Mouse (Mus musculus) gastrocnemius, postnatal 4 days (tissue): ENCODE results near the gene Mcm10. TPM values are rescaled to one million over a fixed set of nuclear protein-coding genes. Genes with fewer than 3 reads are reported as not detected.
"Not testable (repeated sequence)": the region's sequence is repeated elsewhere in the genome, so short reads cannot be mapped to it uniquely, and the experiment has no call there.

Source experiments
- DNase-seq, 2 experiments: peaks; one replicate each; pipeline ENCODE4 v3.0.0; 2021 to 2022; ENCODE audit warnings: low spot score in 2 of 2, mixed read lengths in 2 of 2
- total RNA-seq, 2 experiments: library from RNA; stranded (reverse); gene quantifications; 2 replicates each; pipeline ENCODE4 v1.2.3; 2021

The Mcm10 gene
- total RNA-seq, 2 experiments from 2014 or later = 6.6 to 9.2 TPM

DNA sequence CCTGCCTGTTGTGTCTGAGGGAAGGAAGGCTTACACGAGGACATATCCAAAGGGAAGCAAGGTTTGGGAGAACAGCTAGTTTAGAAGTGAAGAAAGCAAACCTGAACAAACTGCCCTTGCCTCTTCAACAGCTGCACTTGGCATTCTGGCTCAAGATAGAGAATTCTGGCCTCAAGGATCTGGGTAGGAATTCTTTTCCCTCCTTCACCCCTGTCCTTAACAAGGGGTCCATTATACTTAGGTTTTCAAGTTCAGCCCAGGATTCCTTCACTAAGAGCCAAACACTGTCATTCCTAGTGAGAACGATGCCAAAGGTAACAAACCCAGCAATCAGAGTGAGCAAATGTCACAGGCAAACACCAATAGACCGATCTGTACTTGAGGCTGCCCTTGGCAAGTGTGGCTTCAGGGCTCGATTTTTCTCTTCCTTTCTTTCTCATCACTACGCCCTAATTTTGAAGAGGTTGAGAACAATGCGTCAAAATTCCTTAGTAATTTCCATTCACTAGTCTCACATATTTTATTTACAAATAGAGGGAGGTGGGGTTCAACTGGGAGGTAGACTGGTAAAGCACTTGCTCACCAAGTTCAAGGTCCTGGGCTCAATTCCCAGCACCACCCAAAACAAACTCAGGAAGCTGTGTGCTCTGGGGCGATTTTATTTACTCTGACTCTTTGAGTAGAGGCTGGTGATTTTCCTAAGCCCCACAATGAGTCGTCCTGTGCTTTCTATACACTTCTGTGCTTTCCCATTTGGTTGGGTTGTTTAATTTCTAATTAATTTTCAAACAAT is 25.0 kb downstream of the Mcm10 start:
- DNase-seq = no peak

GRCm38 (mm10) chr2:4986798-4987197 is 25.8 kb downstream of the Mcm10 start:
- no peak for DNase-seq

- no peak for DNase-seq
These were observed 27.6 kb downstream of the Mcm10 start for GRCm38 (mm10) chr2:4985000-4985399.

DNA sequence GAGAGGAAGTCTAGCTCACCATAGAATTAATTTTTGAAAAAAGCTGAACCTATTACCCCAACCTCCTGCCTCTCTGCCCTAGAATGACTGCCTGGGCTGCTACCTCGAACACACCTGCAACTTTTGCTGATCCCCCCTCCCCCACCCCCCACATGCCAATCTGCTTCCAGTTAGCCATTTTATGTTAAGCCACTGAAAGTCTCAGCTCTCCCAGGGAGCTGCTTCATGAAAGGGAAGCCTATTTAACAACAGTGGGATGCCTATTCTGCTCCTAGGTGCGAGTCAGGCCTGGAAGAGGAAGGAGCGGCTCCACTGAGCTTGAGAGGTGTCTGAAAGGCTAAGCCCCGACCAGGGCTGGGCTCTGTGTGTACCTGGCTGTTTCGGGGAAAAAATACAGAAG is 28.6 kb downstream of the Mcm10 start:
- no peak for DNase-seq

- no peak for DNase-seq
These were observed 34.5 kb downstream of the Mcm10 start for GRCm38 (mm10) chr2:4978091-4978490.

DNA sequence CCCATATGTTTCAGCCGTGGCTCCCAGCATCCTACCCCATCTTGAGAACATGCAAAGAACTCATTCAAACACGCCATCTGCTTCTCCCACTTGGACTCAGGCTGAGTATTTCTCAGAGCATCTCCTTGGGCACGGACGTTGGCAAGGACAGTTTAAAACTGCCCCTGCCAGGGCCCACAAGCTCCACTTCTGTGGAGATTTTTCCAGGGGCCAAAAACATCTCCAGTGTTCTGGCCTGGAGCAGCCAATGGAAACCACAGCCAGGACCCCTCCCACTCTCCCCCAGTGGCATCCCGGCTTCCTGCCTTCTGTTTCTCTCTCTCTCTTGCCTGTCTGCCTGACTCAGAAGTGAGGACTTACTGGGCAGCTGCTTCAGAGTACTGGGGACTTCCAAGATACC is 36.8 kb downstream of the Mcm10 start, which contains the start of gene Ucma:
Gene Ucma (plus strand): TSS at position 316 of the 400 bp plus-strand sequence.
- DNase-seq = no peak

- no peak for DNase-seq
These were observed 43.5 kb downstream of the Mcm10 start for GRCm38 (mm10) chr2:4969083-4969482.

DNA sequence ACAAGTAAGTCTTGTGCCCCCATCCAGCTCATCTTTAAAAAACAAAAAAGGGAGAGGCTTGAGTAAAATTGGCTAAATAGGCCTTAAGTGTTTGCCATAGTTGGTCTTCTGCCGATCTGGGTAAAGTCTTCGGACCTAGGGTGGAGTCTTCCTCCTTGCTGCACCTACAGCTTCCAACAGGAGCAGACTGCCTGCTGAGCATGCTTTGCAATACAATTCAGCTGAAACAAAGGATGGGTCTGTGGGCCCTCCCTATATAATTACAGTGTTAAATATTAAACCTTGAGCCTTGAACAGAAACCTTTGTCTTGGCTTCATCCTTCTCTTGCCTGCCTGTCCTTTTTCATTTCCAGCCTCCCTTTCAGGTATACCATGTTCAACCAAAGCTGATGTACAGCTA is 44.8 kb downstream of the Mcm10 start:
- no peak for DNase-seq

DNA sequence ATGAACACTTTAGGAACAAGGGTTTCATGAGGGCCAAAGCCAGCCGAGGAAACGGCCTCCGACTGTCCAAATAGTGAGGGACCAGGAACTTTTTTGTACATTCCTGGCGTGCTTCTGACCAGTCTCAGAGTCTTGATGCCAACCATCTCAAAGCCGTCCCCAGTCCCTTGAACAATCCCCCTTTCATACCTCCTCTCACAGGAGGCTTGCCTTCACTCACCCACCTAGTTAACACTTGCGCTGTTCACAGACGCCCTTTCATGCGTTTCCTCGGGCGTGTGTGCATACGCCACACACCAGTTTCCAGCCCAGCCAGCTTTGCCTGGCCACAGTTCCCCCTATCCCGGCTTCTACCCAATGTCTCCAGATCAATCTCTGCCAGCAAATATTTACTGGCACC is 54.6 kb downstream of the Mcm10 start:
- no peak for DNase-seq

GRCm38 (mm10) chr2:4954216-4954760 is 58.3 kb downstream of the Mcm10 start:
- DNase-seq = no peak

DNA sequence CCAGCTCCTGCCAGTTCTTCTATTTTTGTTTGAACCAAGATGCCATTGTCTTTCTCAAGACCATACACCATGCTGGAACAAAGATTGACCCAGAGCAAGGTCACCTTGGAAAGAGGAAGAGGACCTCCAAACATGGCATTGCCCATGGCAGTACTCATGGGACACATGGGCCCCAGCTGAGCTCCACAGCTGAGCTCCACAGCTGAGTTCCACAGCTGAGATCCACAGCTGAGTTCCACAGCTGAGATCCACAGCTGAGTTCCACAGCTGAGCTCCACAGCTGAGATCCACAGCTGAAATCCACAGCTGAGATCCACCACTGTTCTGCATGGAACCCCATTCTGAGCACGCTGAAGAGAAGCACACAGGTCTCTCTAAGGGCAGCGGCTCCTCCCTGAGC is 61.6 kb downstream of the Mcm10 start:
- no peak for DNase-seq

DNA sequence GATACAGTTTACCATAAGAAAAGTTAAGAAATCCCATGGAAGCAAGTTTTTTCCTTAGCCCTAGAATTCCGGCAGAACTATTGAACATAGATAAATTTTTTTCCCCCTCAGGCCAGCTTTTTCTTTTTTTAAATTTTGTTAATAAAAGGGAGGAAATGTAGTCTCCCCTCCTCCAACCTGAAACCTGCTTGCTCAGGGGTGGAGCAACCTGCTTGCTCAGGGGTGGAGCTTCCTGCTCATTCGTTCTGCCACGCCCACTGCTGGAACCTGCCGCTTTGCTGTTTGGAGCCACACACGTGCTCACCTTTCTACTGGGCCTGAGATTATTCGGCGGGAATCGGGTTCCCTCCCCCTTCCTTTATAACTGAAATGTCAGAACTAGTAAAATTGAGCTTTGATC is 62.9 kb downstream of the Mcm10 start:
- not testable (repeated sequence) for DNase-seq

GRCm38 (mm10) chr2:4940861-4941260 is 71.7 kb downstream of the Mcm10 start:
- DNase-seq = no peak

Other genes starting within 250 kb of the Mcm10 start
- 10 to 100 TPM; 38.9 to 39.9 TPM for gene Sephs1, start 131.2 kb downstream of the Mcm10 start, total RNA-seq
- gene Phyh, start 93.8 kb downstream of the Mcm10 start, total RNA-seq = 10 to 100 TPM; 31.9 to 36.5 TPM
- gene Ucma, start 36.7 kb downstream of the Mcm10 start, total RNA-seq = under 1 TPM in 1 of 2 experiments, not detected in 1; 0.52 TPM
- 10 to 100 TPM; 11.4 to 12.3 TPM for gene Optn, start 51.3 kb upstream of the Mcm10 start, total RNA-seq
- 10 to 100 TPM; 10.8 to 11.0 TPM for gene Ccdc3, start 125.0 kb upstream of the Mcm10 start, total RNA-seq